Mouse (Mus musculus) C2C12 (cell line): ENCODE measurements at regions not wholly inside any gene's neighbourhood (a gene's known extent, or its start where the extent isn't known, plus 50 kb on each side); places are given as distances from the start of the nearest gene placed in this dataset.
"Not testable (repeated sequence)": the region's sequence is repeated elsewhere in the genome, so short reads cannot be mapped to it uniquely, and the experiment has no call there.

Experiments
- CTCF ChIP-seq: IDR thresholded peaks from one replicate; pipeline ENCODE4 v1.5.1; 2011; ENCODE audit not compliant: control insufficient read depth, insufficient read depth, insufficient read length
- MAX ChIP-seq: IDR thresholded peaks from one replicate; pipeline ENCODE4 v1.6.1; 2011; ENCODE audit warnings: mild to moderate bottlenecking, control low read depth
- MYOD1 ChIP-seq: IDR thresholded peaks from one replicate; pipeline ENCODE4 v1.6.1; 2011; ENCODE audit warnings: low read depth; ENCODE audit not compliant: control insufficient read depth, insufficient read length
- MYOG ChIP-seq: IDR thresholded peaks from one replicate; pipeline ENCODE4 v1.6.1; 2011; ENCODE audit not compliant: control insufficient read depth, insufficient read length; ENCODE audit errors: extremely low read depth

GRCm38 (mm10) chr14:71043879-71044770 lies 444.5 kb upstream of the Fam160b2 start:
- not testable (repeated sequence) for TF ChIP-seq CTCF, MYOG, MAX, MYOD1
